Mouse (Mus musculus) thymus, postnatal 14 days (tissue): ENCODE results near the gene 1700024P04Rik.

ENCODE experiments used
- DNase-seq: peaks from one replicate; pipeline ENCODE4 v3.0.0; 2021

Gene 1700024P04Rik

DNA sequence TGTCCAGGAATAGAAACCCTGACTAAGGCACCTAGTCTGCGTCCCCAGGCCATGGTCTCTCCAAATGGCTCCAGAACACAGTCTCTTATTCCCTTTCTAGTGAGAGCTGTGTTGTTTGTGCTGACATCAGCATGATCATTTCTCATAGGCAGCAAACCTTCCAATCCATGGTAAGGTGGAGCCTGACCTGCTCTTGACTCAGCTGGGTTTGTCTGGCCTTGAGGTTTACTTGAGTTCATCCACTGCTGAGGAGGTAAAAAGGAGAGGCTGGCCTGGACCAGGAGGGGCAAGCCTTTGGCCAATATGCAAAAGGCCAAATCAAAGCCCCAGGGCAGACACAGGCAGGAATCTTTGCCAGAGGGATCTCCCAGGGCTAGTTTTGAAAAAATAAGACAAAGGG is 20.8 kb downstream of the 1700024P04Rik start:
- no peak for DNase-seq

DNA sequence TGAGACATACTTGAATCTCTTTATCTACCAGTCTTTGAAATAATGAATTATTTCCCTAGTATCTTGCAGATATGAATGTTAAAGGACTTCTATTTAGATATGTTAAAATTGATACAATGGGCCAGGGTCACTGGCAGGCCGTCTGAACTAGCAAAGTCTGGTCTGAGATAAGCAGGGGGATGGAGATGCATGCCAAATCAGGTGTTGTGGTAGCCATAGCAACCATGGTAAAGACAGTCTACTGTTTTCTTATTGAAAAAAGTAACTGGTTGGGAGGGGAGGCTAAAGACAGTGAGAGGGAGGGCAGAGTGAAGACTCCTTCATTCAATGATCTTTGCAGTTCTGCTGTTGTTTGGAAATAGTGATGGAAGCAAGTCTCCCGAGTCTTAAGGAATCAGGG is 26.2 kb downstream of the 1700024P04Rik start:
- DNase-seq: no peak

DNA sequence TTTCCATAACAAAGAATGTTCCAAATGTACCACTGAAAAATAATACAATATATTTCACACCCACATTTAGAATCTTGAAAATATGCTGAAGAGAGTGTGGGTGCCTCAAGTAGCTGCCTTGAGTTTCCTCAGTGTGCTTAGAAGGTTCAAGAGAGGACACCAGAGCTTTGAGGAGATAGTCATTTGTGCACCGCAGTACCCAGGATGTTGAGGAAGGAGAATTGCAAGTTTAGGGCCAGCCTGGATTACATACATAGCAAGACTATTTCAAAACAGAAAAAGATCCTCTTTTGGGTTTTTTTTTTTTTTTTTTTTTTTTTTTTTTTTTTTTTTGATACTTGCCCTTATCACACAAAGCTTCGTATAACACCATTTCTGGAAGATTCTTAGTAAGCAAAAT is 28.2 kb downstream of the 1700024P04Rik start:
- no peak for DNase-seq

DNA sequence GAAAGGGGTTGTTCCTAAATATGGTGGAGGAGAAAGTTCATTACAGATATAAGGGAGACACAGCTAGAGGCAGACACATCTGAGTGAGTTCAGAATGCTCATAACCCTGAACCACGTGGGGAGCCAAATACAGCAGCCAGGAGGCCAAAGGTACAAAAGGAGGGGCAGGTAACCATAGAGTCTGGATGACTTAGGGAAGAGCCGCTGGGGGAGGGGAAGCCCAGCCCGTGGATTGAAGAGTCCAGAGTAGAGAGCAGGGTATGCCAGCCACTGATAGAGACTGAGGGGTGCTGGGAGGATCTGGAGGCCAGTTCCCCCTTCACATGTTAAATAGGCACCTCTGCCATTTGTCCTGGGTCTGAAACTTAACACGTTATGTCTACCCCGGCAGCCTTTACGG is 28.7 kb downstream of the 1700024P04Rik start:
- DNase-seq: no peak

DNA sequence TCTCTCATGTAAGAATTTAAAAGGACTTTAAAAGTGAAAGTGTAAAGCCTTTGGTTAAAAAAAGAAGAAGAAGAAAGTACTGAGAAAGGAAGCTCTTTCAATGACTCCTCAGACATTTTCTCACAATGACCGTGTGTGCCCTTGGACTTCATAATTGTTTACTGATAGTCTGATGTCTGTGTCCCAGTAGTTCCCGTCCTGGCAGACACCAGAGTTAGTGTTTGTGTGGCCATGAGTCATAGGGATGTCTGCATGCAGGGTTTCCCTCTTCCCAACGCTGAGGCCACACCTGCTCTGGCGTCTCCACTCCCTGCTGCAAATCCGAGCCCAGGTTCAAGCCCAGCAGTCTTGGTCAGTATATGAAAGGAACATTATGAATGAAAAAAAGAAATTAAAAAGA is 29.1 kb downstream of the 1700024P04Rik start:
- no peak for DNase-seq

DNA sequence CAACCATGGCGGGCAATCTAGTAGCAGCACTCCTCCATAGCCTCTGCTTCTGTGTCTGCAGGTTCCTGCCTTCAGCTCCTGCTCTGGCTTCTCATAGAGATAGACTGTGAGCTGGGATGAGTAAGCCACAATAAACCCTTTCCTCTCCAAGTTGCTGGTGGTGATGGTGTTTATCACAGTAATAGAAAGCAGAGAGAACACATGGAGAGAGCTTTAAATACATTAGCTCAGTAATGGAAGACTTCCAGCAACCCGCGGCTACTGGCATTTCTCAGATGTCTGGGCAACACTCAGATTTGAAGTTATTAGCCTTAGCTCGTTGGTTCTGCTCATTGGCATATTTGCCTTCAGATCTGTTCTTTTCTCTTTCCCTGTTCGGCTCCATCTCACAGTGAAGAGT is 30.5 kb downstream of the 1700024P04Rik start:
- DNase-seq: no peak

DNA sequence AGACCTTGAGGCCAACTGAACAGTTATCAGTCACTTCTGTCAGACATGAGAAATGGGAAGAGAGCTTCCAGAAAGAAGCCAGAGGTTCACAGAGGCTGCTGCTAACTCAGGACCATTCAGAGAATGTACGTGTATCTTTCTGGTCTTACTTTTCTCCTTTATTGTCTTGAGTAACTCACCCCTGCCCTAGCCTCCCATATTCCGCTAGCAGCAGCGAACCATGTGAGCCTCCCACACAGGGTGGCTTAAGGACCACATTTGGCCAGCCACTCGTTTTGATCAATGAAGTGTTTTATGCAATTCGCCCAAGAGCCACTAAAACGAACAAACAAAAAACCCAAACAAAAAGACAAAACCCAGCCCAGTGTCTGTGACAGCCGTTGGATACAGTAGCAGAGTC is 32.4 kb downstream of the 1700024P04Rik start:
- no peak for DNase-seq

DNA sequence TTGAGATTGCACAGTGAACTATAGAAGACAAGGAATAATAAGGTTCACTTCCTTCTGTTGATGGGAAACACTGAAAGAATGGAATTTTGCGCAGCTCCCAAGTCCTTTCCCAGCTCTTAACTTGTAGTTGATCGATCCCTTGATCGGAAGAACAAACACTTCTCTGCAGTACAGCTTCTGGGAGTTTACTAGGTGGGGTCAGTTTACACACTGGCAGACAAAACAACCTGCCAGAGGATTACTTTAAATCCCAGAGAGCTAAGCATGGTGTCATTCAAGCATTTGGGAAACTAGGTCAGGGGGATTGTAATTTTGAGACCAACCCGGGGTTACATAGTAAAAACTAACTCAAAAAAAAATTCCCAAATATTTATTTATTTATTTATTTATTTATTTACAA is 36.2 kb downstream of the 1700024P04Rik start:
- DNase-seq: no peak

DNA sequence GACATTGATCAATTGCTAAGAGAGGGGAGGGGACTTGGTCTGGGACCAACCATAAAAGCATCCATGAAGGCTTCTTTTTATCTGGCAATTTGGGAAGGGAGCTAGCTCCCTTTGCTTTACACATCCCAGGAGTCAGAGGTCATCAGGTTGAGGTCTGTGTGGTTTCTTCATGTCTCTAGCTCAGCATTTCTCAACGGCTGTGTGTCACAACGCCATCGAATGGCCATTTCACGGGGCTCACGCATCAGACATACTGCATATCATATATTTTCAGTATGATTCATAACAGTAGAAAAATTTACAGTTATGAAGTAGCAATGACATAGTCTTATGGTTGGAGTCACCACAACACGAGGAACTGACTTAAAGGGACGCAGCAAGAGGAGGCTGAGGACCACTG is 37.9 kb downstream of the 1700024P04Rik start:
- DNase-seq: no peak

DNA sequence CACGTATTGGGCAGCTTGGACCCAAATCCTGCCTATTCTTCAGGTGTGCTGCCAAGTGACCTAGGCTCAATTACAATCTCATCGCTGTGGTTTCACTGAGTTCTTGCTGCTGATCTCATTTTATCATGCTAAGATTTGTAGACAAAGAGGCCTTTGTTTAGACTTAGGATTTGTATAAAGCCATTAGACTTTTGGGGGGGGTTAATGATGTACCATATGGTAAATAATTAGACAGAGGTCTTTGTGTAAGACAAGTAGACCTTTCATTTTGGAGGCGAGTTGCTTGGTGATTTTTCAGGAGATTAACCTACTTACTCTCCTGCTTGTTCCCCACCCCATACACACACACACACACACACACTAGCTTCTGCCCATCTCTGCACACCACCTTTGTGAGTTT is 38.5 kb downstream of the 1700024P04Rik start:
- no peak for DNase-seq

DNA sequence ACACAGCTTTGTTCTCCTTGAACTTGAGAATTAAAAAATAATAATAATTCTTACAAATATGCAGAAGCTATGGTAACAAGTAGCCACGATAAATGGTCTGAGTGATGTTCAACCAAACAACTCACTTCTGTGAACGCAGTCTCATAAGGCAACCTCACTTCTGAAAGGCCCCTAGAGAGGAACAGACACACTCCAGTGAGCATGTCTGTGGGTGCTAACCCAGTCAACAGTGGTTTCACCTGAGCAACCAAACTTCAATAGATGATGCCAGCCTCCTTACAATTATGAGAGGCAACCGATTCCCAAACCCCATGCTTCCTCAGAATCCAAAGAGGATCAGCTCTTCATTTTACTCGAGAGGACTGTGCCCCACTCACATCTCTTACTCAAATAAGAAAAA is 39.0 kb downstream of the 1700024P04Rik start:
- DNase-seq: no peak

DNA sequence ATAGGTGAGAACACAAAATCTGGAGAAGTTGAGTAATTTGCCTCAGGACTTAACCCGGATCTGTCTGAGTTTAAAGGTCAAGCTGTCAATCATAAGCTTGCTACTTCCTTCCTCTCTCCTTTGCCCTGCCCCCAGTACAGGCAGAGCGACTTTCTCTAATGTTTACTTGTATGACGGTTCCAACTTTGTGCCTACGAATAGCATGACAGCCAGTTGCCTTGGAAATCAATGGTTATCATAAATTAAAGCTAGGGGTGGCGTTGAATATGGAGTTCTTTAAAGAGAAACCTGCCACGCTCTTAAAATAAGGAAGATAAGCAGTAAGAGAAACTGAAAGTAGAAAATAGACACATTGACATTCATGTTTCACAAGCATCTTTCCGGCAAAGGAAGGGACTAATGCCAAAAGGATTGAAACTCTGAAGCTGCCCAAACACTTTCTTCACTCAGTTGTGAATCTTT is 39.7 kb downstream of the 1700024P04Rik start:
- DNase-seq: peak; percentile 43

DNA sequence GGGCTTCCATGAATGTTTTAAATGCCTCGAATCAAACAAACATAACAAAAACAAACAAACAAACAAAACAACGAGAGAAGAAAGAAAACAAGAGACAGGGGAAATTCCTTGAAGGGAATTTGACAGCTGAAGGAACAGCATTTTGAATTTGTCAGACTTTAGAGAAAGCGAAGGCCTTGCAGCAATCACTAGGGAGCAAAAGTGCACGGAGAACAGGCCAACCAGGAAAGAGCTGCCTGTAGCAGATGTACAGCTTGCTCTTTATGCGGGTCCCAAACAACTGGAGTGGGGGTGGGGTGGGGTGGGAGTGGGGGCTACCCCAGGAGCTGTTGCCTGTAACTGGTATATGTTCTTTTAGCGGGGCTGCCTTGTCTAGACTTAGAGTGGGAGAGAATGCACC is 42.0 kb downstream of the 1700024P04Rik start:
- no peak for DNase-seq

DNA sequence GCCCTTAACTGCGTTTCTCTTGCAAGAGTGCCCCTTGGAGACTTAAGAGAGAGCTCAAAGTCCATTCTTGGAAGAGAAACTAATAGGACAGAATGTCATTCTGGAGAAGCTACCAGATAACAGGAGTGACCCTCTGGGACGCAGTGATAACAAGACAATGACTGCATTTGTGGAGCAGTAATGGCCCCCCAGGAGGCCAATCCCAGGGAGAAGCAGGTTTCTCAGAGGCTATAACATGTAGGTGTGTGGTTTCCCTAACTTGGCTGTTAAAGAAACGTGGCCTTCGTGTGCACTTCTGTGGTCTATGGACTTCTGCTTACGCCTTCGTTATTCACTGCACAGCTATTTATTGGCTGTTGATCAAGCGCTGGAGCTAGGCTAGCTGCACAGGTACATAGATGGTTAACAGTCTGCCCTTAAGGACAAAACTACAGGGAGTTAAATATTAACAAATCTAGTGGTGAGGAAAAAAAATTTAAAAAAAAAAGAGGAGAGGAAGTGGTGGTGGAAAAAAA is 42.5 kb downstream of the 1700024P04Rik start:
- DNase-seq: no peak

DNA sequence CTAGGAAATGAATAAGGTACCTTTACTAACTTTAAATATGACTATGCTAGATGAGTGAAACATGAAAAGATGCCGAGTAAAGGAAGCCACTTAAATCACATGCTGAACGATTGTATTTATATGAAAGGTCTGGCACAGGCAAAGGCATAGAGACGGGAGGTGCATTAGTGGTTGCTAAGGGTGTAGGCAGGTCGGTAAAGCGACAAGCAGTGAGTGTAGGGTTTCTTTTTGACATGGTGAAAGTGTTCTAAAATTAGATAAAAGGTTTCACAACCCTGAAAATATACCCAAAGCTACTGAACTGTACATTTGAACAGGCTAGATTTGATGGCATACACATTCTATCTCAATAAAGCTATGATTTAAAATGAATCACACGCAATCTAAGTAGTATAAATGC is 47.3 kb downstream of the 1700024P04Rik start:
- no peak for DNase-seq
